Mouse (Mus musculus): ENCODE data around the gene Gng4.
"Not testable (repeated sequence)": the region's sequence is repeated elsewhere in the genome, so short reads cannot be mapped to it uniquely, and the experiment has no call there.

Gng4 gene

GRCm38 (mm10) chr13:13783894-13784419, at the start of gene Gng4:
TSS of gene Gng4 (plus strand) at chr13:13784059.
- peak; percentile 43 to 73 for DNase-seq (ENCODE audit: low spot score in 2 of 2)

GRCm38 (mm10) chr13:13739232-13739631, 44.6 kb upstream of the Gng4 start:
- no peak for DNase-seq (ENCODE audit: low spot score in 2 of 2)

DNA sequence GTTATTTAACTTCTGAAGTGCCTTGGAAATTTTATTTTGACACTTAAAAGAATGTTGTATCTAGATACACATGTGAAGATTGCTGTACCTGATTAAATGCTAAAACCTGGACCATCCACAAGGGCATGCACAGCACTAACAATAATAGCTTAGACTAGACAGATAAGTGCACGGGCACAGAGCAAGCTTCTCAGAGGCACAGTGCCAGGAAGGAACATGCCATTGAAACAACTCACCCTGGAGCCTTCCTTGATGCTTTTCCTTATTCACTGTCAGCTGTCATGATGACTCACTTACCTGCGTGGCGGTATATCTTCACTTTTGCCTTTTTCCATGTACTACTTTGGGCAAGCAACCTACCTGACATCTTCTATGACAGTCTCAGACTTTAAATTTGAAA, 37.9 kb upstream of the Gng4 start:
- no peak for DNase-seq (ENCODE audit: low spot score in 2 of 2)

DNA sequence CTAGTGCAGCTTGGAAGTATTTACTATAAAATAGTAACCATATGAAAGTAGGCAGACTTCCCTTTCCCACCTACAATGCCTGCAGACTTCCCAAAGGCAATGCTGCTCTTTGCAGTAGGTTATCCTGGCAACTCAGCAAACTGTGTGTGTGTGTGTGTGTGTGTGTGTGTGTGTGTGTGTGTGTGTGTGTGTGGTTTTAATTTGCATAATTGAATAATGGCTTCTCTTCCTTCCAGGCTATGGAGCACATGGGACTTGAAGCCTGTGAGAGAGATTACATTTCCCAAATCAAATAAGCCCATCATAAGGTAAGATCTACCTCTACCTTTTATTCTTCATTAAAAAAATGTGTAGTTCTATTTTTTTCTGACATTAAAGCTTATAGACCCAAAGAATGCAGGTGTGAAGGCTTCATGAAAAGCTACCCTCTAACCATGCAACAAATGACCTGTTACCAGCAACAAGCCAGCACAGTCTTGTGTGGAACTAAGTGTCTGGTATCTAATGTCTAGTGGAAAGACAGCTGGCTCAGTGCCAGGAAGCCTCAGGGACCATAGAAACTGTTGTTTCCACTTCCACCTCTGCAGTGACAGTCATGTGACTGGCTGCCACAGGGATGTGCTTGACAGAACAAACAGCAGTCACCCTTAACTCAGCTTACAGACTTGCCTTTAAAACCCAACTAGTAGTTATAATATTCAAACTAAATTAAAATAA, 7.9 kb upstream of the Gng4 start:
- DNase-seq (ENCODE audit: low spot score in 2 of 2) = no peak

DNA sequence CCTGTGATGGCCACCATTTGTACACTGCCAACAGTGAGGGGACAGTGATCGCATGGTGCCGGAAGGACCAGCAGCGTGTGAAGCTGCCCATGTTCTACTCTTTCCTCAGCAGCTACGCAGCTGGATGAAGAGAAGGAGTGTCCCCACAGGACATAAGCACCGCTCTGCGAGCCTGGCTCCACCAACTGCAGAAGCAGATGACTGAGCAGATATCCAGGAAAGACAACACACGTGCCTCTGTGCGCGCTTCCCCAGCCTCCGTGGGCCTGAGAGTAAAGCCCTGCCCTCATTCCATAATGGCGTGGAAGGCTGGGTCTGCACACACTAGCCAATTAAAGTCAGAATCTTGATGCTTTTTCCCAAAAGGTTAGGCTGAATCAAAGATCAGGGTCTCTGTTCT, 6.8 kb upstream of the Gng4 start:
- DNase-seq (ENCODE audit: low spot score in 2 of 2) = no peak

- DNase-seq (ENCODE audit: low spot score in 2 of 2) = no peak
These were observed 6.2 kb upstream of the Gng4 start for GRCm38 (mm10) chr13:13777696-13778095.

DNA sequence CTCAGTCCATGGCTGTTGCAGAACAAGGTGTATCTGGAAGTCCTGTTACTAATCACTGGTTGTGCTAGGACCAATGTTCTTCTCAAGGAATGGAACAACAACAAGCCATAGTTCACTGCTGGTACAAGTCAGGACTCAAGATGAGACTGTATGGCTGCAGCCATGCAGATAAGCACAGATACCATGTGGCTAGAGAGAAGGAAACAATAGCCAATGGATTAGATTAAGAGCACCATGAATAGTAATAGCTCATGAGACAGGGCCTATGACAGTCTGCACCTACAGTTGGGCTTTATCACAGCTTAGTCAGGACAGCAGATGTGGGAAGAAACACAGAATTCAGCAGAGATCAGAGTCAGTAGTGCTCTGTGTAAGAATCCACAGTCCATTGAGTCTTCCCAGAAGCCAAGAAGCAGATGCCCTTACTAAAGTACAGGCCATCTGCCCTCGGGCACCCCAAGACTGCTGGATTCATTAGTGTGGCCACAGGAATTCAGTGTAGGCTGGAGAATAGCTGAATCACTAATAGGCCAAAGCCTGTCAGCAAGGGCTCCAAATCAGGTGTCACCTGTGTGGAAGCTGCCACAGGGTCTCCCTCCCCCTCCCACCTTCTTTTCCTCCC, 4.9 kb upstream of the Gng4 start:
- no peak for DNase-seq (ENCODE audit: low spot score in 2 of 2)

DNA sequence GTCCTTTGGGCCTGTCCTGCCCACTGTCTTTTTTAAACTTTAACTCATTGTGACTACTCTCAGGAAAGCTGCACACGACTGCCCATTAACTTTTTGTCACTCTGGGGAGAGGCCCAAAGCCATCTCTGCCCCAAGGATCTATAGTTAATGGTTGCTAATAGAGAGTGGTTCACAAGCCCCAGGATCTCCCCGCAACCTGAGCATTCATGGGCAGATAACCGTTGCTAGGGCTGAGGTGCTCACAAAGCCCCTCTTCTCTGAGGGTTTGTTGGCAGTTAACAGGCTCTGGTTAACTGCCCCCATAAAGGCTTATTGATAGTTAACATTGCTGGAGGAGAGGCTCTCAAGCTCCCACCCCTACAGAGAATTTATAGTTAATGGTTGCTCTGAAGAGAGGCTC, 3.6 kb upstream of the Gng4 start:
- DNase-seq (ENCODE audit: low spot score in 2 of 2) = no peak

GRCm38 (mm10) chr13:13781026-13781425, 2.8 kb upstream of the Gng4 start:
- no peak for DNase-seq (ENCODE audit: low spot score in 2 of 2)

DNA sequence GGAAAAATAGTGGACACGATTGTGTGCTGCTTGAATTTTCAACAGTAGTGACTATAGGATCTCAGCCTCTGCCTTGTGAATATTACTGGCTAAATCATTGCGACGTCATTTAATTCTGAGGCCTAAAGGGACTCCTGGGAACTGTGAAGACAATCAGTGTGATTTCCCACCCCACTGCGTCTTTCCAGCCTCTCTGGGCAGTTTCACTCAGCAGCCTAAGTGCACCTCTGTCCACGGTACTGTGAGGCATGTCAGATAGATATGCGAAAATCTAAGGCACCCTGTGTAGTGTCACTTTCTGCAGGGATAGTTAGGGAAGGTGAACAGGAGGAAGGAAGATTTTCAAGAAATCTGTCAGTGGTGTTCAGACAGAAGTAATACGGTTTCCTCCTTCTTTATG, 563 bp upstream of the Gng4 start:
- no peak for DNase-seq (ENCODE audit: low spot score in 2 of 2)

DNA sequence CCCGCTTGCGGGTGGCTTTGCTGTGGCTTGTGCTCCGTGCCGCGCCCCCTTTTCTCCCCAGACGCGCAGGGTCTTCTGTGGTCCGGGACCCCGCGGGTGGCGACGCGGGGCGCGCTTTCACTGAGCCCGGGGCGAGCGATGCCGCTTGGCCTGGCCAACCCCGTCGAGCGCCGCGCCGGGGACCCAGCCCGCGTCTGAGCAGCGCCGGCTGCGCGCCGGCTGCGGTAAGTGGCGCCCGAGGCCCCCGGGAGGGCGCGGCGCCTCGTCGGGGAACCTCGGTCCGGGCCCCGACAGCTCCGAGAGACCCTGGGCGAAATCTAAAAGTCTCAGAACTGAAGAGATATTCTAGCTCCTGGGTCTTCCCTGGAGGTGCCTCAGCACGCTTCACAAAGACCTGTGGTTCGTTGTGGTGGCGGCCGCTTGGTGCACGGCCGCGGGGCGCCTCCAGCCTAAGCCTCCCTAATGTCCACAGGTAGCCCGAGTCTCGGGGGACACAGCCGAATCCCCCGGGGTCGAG, 619 bp downstream of the Gng4 start:
- no peak for DNase-seq (ENCODE audit: low spot score in 2 of 2)

- no peak for DNase-seq (ENCODE audit: low spot score in 2 of 2)
These were observed 1.3 kb downstream of the Gng4 start for GRCm38 (mm10) chr13:13784981-13785783.

GRCm38 (mm10) chr13:13786971-13787370, 3.1 kb downstream of the Gng4 start:
- no peak for DNase-seq (ENCODE audit: low spot score in 2 of 2)

DNA sequence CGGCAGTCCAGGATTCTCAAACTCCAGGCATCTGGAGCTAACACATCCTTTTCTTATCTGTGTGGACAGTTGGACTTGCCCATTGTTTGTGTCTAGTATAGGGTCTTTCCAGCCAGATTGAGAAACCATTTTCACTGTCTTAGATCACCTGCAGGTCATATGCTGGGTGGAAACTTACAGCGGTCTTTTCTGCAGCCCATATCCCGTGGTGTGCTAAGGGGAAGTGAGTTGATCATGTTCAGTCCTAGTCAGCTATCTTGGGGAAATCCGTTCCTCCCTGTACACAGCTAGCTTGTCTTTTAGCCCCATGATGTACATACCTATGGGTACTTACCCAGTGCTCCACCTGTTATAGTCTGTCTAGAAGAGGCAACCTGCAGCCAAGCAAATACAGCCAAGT, 4.2 kb downstream of the Gng4 start:
- DNase-seq (ENCODE audit: low spot score in 2 of 2) = no peak

DNA sequence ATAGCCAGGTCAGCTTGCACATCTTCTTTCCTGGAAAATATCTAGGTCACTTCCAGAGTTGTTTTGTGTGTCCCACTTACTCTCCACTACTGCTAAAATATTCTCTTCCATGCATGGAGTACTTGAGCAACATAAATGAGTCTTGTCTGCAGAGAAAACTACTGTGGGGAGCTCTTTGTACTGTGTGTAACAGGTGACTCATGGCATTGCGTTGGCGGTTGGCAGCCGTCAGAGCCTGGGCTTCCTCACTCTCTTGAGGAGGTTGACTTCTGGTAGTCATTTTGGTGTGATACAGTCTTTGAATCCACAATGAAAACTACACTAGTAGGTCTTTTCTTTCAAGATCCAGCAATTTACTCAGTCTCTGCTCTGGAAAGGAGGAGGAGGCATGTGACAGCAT, 8.1 kb downstream of the Gng4 start:
- DNase-seq (ENCODE audit: low spot score in 2 of 2) = peak; percentile 66 to 71

DNA sequence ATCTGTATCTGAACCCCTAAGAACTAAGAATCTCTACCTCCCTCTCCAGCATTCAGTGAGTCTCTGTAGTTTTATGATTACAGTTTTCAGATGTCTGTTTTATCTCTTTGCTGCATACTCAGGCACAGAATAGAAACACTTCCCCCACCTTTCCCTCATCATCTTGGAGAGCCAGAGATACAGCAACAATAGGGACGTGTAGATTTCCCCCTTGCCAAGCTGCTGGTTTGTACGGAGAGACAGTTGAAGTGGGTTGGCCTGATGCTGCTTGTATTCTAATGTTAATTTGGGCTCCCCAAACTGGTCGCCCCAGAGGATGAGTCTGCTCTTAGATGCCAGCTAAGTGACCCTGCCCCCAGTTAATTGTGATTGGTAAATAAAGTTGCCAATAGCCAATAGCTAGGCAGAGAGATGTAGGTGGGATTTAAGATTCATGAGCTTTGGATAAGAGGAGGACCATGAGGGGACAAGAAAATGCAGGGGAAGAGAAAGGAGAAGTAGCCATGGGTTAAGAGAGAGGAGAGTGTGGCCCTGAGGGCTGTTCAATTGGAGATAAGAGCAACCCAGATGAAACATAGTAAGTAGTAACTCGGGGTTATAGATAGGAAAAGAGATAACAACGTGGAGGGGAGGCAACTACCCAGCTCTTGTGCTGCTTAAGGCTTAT, 11.4 kb downstream of the Gng4 start:
- no peak for DNase-seq (ENCODE audit: low spot score in 2 of 2)

DNA sequence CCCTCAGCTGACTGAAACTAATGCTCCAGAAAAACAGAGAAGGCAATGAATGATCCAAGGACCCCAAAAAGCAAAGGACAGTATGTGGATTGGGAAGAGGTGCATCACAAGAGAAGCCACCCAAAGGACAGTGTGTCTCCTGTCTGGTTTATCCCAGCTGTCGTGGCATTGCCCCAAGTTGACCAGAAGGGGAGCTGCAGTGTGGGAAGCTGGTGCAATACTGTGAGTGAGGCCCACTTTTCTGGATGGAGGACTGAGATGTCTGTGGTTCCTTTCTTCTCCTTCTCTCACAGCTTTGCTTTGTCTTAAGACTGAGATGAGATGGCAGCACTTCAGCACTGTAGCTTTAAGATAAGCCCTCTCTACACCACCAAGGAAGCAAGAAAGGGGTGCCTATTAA, 12.2 kb downstream of the Gng4 start:
- DNase-seq (ENCODE audit: low spot score in 2 of 2) = no peak

DNA sequence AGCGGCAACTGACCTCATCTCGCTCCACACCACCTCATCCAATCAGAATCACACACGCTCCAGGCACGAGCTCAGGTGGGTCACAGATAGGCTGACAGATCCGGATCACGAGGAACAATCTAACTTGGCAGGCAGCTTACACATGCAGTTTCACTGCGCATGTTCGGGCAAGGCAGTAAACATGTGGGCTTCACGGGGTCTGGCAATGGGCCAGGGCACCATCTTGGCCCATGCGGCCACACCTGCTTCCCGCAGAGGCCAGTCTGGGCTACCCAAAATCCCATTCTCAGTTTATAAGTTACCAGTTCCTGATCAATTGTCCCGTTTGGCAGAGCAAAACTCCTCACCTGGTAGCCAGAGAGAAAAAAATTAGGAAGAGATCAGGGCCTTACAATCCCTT, 14.0 kb downstream of the Gng4 start:
- not testable (repeated sequence) for DNase-seq (ENCODE audit: low spot score in 2 of 2)

DNA sequence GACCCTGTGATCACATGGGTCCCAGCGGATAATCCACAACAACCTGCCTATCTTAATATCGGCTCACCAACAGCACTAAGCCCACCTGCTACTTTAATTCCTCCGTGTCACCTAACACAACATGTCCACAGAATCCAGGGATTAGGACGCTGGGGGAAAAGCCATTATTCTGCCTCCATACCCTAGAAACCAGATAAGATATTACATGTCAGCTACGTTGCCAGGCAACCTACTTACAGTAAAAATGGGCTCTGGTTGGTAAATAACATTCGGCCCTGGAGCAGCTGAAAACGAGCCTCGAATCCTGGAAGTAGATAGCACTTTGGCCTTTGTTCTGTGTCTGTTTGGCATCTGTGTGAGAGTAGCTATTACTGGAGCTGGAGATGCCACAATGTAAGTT, 14.9 kb downstream of the Gng4 start:
- DNase-seq (ENCODE audit: low spot score in 2 of 2) = no peak

DNA sequence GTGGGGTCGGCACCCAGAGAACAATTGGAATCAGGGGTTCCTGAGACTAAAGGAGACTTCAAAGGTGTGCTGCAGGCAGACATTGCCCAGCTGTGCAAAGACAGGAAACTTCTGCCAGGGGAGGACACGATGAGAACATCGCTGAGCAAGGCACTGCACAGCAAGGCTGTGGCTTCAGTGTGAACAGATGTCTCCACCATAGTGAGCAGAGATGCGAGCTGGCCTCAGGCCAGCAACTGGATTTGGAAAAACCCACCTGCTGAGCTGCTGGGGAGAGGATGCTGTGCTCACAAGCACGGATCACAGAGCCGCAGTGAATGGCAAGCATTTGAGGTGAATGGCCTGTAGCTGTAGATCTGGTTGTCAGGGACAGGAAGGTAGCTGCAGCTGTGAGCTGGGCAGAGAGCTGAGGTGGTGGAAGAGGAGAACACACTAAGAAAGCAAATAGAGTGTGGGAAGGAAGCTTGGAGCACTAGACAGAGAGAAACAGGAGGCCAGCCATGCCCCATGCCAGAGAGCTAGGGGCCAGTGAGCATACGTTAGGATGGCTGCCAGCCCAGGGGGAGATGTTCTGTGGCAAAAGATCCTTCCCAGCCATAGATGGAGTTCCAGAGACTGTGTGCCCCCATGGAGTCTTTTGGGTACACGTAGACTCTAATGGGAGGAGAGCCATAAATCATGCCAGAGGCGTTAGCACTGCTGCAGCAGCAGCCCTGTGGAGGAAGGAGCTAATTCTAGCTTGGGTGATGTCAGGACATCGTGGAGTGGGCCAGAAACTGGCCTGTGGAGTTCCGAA, 24.7 kb downstream of the Gng4 start:
- DNase-seq (ENCODE audit: low spot score in 2 of 2) = no peak

DNA sequence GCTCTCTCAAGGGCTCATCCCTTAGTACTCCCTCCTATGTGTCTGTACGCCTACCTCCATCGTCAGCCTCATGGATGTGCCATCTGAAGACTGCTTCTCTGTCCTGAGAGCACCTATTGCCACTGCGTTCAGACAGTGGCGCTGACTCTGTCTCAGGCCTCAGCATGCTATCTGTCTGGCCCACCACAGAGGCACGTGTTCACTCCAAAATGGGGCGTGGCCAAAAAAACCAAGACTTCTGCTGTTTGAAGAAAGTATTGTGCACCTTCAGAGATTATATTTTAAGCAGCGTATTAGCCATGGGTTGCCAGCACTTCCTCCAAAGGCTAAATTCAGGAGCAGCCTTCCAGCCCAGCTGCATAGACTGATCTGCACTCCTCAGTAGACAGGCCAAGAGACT, 27.0 kb downstream of the Gng4 start:
- no peak for DNase-seq (ENCODE audit: low spot score in 2 of 2)
